Mouse (Mus musculus) heart, embryonic 11.5 days (tissue): ENCODE measurements around the gene Oxct2a. TPM values are rescaled to one million over a fixed set of nuclear protein-coding genes. Genes with fewer than 3 reads are reported as not detected.
"Not testable (repeated sequence)": the region's sequence is repeated elsewhere in the genome, so short reads cannot be mapped to it uniquely, and the experiment has no call there.

Experiments
- ATAC-seq: fragments of 200-750 bp; cut with Nextera tagmentation; replicated peaks from 2 replicates; pipeline ENCODE4 v1.8.0; 2017; ENCODE audit warnings: moderate library complexity; ENCODE audit not compliant: insufficient number of reproducible peaks, low FRiP score, low TSS enrichment
- H3K27ac ChIP-seq: fragments of 300-500 bp; sonication (generic); 2 replicates; pipeline ENCODE4 v1.5.1; 2014; ENCODE audit warnings: mild to moderate bottlenecking, low read depth, low read length
- H3K27me3 ChIP-seq: fragments of 300-500 bp; sonication (generic); 2 replicates; pipeline ENCODE4 v1.6.1; 2014; ENCODE audit warnings: mild to moderate bottlenecking, low read length, mixed read lengths; ENCODE audit not compliant: control insufficient read depth, insufficient read depth
- H3K36me3 ChIP-seq: fragments of 300-500 bp; sonication (generic); 2 replicates; pipeline ENCODE4 v1.6.1; 2014; ENCODE audit warnings: mild to moderate bottlenecking, low read length, moderate library complexity, mixed read lengths; ENCODE audit not compliant: control insufficient read depth, insufficient read depth
- H3K4me1 ChIP-seq: fragments of 300-500 bp; sonication (generic); 2 replicates; pipeline ENCODE4 v1.6.1; 2014; ENCODE audit warnings: low read length; ENCODE audit not compliant: control insufficient read depth, insufficient read depth
- H3K4me2 ChIP-seq: fragments of 300-500 bp; sonication (generic); 2 replicates; pipeline ENCODE4 v1.6.1; 2014; ENCODE audit warnings: mild to moderate bottlenecking, moderate library complexity
- H3K4me3 ChIP-seq: fragments of 300-500 bp; sonication (generic); 2 replicates; pipeline ENCODE4 v1.5.1; 2014; ENCODE audit warnings: low read depth, low read length
- H3K9ac ChIP-seq: fragments of 300-500 bp; sonication (generic); 2 replicates; pipeline ENCODE4 v1.6.1; 2014; ENCODE audit warnings: mild to moderate bottlenecking, low read depth, low read length, moderate library complexity
- H3K9me3 ChIP-seq: fragments of 300-500 bp; sonication (generic); replicated peaks from 2 replicates; pipeline ENCODE4 v1.6.1; 2016; ENCODE audit warnings: low read length; ENCODE audit not compliant: control insufficient read depth
- WGBS: fragments of 180-500 bp; shearing (Covaris S2); extraction: QIAGEN DNeasy Blood & Tissue Kit; methylation state at CpG from one replicate; pipeline ENCODE4 v1.1.7; 2014; ENCODE audit not compliant: insufficient replicate concordance; 5-methylcytosine and 5-hydroxymethylcytosine counted together
- polyA plus RNA-seq: library from polyadenylated mRNA; unstranded; fragments of >200 nt; fragmentation: Nextera tagmentation; extraction: Ambion mirVana; gene quantifications from 2 replicates; pipeline ENCODE4 v1.2.1, GENCODE M21; 2014

Gene Oxct2a
- polyA plus RNA-seq, 1 experiment from 2014 or later = not detected

DNA sequence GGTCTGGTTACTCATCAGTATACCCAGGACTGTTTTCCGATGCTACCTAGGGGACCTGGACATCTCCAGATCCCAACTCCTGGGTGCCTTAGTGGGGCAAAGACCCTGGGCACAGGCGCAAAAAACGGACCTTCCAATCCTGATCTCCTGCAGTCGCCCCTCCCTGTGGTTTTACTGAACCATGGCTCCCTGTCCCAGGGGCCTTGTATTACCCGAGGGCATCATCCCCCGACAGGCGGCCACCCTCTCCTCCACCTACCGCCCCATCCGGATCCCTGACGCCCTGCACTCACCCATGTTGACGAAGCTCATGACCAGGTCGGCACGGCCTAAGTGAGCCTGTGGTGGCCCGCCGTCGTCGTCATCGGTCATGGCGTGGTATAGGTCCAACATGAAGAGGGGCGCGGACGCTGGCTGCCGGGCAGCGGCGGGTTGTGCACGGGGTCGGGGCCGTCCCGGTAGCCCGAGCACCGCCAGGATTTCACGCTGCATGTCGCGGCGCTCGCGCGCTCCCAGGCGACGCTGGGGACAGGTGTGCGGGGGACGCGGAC, 18.7 kb upstream of the Oxct2a start:
- H3K9ac ChIP-seq = no peak overlapping the region
- peak overlapping the region; percentile 99 for H3K4me2 ChIP-seq
- H3K9me3 ChIP-seq = no peaks in the 10 kb centered on the region
- peaks cover 15% of the 10 kb centered on the region for H3K4me1 ChIP-seq
- no peaks in the 10 kb centered on the region for H3K36me3 ChIP-seq
- WGBS = 3% methylated on average over 43 of the region's 43 CpGs
- H3K27ac ChIP-seq = no peak overlapping the region
- peaks cover 36% of the 10 kb centered on the region for H3K27me3 ChIP-seq
- peak; percentile 22; the same call in 1 of the 2 replicates for ATAC-seq
- peak overlapping the region; percentile 59 for H3K4me3 ChIP-seq

DNA sequence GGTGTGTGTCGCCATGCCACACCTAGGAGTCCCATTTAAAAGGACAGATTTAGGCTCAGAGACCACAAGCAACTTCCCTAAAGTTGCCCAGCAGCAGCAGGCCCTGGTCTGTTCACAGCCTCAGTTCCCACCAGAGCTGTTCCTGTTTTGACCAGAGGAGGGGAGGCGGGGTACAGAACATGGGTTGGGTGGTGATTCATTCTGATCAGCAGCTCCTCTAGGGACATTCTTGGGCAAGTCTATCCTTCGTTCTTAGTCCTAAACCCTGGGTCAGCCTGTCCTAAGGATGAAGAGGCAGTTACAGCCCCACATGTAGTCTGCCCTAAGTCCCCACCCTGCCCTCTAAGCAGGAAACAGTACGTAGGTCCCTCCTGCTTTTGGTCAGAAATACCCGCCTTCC, 16.8 kb upstream of the Oxct2a start:
- WGBS = 61% methylated on average over 5 of the region's 5 CpGs
- no peak for ATAC-seq
- H3K27me3 ChIP-seq = peaks cover 44% of the 10 kb centered on the region

DNA sequence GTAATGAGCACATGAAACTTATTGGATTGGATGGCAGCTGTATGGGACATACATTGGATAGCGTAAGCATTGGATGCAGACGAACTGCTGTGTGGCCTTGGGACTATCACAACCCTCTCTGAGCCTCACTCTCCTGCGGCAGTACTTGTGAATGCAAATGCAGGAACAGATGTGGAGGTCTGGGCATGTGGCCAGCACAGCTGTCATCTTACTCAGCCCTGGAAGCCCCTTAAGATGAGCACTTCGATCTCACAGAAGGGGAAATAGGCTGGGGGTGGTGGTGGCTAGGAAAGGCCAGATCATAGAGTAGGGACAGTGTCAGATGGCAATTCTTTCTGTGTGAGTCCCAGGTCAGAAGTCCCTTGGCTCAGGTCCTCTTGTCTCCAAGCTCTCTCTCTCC, 14.3 kb upstream of the Oxct2a start:
- Histone ChIP-seq H3K9ac (no peak overlapping the region), H3K36me3 (no peaks in the 10 kb centered on the region), H3K27ac (no peak overlapping the region), H3K9me3 (no peaks in the 10 kb centered on the region), H3K27me3 (peaks cover 33% of the 10 kb centered on the region), H3K4me1 (peaks cover 6% of the 10 kb centered on the region), H3K4me3 (no peak overlapping the region), H3K4me2 (no peak overlapping the region)
- ATAC-seq = no peak
- 77% methylated on average over 4 of the region's 4 CpGs for WGBS

More for the DNA sequence above, 16.8 kb upstream of the Oxct2a start:
- no peak overlapping the region for H3K4me3 ChIP-seq
- H3K9me3 ChIP-seq = no peaks in the 10 kb centered on the region
- H3K4me1 ChIP-seq = peaks cover 15% of the 10 kb centered on the region
- H3K27ac ChIP-seq = no peak overlapping the region
- H3K4me2 ChIP-seq = no peak overlapping the region
- no peaks in the 10 kb centered on the region for H3K36me3 ChIP-seq
- H3K9ac ChIP-seq = no peak overlapping the region

DNA sequence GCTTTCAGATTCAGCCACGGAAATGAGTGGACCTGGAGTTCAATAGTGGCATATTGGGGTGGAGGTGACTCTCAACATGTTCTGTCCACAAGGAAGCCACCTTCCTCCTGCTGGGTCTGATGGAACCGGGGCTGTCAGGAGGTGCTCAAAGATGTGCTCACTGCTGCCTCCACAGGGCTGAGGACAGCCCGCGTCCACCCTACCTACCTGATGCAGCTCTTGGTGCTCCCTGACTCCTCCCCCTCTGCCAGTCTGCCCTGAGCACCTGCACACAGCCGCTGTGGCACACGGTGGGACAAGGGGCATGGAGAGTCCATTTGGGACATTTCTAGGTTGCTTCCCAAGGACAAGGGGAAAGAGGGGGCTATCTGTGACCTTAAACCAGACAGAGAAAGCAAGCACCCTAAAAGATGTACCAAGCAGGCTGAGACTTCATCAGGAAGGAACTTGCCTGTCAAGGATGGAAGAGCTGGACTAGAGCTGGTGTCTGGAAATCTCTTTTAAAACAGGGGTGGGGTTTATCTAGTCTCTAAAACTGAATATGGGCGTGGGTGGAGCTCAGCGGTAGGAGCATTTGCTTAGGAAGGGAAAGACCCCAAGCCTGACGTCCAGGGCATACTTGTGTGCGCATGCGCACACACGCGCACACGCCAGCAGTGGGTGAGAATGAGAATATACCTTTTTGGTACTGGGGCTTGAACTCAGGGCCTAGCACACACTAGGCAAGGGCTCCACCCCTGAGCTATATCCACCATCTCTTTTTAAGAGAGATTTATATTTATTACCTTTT, 12.6 kb upstream of the Oxct2a start:
- Histone ChIP-seq H3K9me3 (no peaks in the 10 kb centered on the region), H3K4me3 (no peak overlapping the region), H3K4me2 (no peak overlapping the region), H3K36me3 (no peaks in the 10 kb centered on the region), H3K27me3 (peaks cover 17% of the 10 kb centered on the region), H3K4me1 (no peaks in the 10 kb centered on the region), H3K27ac (no peak overlapping the region), H3K9ac (no peak overlapping the region)
- no peak for ATAC-seq
- WGBS = 62% methylated on average over 14 of the region's 14 CpGs

DNA sequence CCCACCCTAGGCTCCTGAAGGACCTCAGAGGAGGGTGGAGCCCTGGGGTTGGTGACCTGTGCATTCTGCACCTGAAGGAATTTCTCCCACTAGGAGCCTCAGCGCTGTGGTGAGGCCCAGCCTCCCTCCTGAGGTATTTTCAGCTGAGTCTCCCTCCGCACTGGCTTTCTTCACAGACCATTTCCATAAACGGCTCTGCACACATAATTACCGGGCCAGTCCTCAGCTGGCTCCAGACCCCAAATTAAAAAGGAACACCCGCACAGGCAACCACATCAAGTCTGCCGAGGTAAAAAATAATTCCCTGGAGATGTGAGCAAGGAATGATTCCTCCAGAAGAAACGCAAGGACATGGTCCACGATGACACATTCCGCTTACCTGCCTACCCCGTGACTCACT, 11.8 kb upstream of the Oxct2a start:
- not testable (repeated sequence) for H3K9me3 ChIP-seq, H3K9ac ChIP-seq, H3K27me3 ChIP-seq, H3K4me1 ChIP-seq, ATAC-seq, H3K27ac ChIP-seq, H3K4me2 ChIP-seq, H3K4me3 ChIP-seq, H3K36me3 ChIP-seq
- WGBS = 81% methylated on average over 10 of the region's 10 CpGs

DNA sequence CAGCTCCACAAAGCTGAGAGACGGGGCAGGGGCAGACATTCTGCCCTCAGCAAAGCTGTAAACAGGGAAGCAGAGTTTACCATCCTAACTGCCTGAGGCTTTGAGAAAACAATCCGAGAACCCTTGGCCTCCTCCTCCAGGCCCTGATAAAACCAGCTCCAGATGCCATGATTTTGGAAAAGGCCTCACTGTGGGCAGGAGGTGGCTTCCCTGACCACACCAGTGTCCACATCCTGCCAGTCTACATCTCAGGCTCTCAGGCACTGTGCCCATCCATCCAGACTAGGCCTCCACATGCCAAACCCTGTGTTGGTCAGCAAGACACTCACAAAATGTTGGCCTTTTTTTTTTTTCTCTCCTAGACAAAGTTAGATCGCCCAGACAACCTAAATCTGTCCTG, 10.7 kb upstream of the Oxct2a start:
- Histone ChIP-seq H3K9ac (no peak overlapping the region), H3K9me3 (no peaks in the 10 kb centered on the region), H3K4me2 (no peak overlapping the region), H3K36me3 (no peaks in the 10 kb centered on the region), H3K4me3 (no peak overlapping the region), H3K27ac (no peak overlapping the region), H3K4me1 (no peaks in the 10 kb centered on the region), H3K27me3 (peaks cover 8% of the 10 kb centered on the region; the same call in 1 of the 2 replicates)
- 63% methylated on average over 3 of the region's 3 CpGs for WGBS
- no peak for ATAC-seq

DNA sequence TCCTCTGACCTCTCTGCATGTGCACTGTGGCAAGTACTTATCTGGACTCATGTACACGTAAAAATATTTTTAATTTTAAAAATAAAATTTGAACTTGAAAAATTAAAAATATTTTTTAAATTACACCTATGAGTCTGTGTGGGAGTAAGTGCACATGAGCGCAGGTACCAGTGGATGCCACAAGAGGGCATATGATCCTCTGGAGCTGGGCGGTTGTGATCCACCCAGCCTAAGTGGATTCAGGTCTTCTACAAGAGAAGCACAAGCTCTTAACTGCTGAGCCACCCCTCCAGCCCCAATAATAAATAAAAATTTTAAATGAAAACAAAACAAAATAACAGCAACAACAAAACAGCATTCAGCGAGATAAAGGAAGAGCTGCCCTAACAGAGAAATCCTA, 9.7 kb upstream of the Oxct2a start:
- H3K4me2 ChIP-seq = no peak overlapping the region
- no peak for ATAC-seq
- H3K4me3 ChIP-seq = no peak overlapping the region
- H3K27me3 ChIP-seq = peaks cover 8% of the 10 kb centered on the region; the same call in 1 of the 2 replicates
- WGBS = 93% methylated on average over 4 of the region's 4 CpGs
- no peak overlapping the region for H3K27ac ChIP-seq
- no peaks in the 10 kb centered on the region for H3K36me3 ChIP-seq
- H3K4me1 ChIP-seq = no peaks in the 10 kb centered on the region
- H3K9me3 ChIP-seq = no peaks in the 10 kb centered on the region
- no peak overlapping the region for H3K9ac ChIP-seq

DNA sequence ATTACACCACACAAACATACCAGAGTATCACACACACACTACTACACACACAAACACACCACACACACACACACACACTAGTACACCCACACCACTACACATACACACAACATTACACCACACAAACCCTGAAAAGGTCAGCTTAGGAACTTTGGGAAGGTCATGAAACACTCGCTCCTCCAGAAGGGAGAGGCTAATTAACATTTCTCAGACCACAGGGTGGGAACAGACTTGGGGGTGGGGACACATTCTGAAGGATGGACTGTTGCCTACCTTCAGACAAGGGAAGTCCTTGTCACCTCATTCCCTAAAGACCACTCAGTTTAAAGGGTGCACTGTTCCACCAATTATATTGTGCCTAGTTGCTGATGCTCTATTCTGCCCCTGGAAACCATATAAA, 8.5 kb upstream of the Oxct2a start:
- not testable (repeated sequence) for H3K4me3 ChIP-seq, H3K27ac ChIP-seq, H3K9ac ChIP-seq, H3K4me1 ChIP-seq, H3K36me3 ChIP-seq, H3K9me3 ChIP-seq, H3K4me2 ChIP-seq, H3K27me3 ChIP-seq, ATAC-seq
- 80% methylated on average over 1 of the region's 1 CpGs for WGBS

DNA sequence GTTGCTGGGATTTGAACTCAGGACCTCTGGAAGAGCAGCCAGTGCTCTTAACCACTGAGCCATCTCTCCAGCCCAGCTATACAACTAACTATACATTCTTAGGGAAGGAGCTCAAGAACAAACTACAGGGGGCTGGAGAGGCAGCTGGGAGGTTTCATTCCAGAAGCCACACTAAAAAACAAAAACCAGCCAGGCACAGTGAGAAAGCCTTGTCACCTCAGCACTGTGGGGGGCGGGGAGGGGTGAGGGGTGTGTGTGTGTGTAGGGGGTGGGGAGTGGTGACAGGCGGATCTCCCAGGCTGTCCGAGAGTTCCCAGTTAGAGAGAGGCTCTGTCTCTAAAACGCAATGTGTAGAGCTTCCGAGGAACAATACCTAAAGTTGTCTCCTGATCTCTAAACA, 7.9 kb upstream of the Oxct2a start:
- no peak overlapping the region for H3K9ac ChIP-seq
- peaks cover 6% of the 10 kb centered on the region; the same call in 1 of the 2 replicates for H3K27me3 ChIP-seq
- no peaks in the 10 kb centered on the region for H3K4me1 ChIP-seq
- no peak overlapping the region for H3K4me2 ChIP-seq
- no peak overlapping the region for H3K4me3 ChIP-seq
- no peak overlapping the region for H3K27ac ChIP-seq
- WGBS = 62% methylated on average over 5 of the region's 5 CpGs
- H3K36me3 ChIP-seq = no peaks in the 10 kb centered on the region
- no peak for ATAC-seq
- H3K9me3 ChIP-seq = no peaks in the 10 kb centered on the region
